Mouse (Mus musculus) heart, adult 2 months (tissue): ENCODE measurements around the gene Nr5a1. TPM values are rescaled to one million over a fixed set of nuclear protein-coding genes. Genes with fewer than 3 reads are reported as not detected.
A peak's percentile ranks its signal among the peaks of the same experiment; 100 is the strongest.

Experiments used
- DNase-seq, 2 experiments: peaks; one replicate each; pipeline ENCODE4 v3.0.0; 2021
- H3K27ac ChIP-seq: fragments of 200-600 bp; 2 replicates; pipeline ENCODE4 v1.8.1; 2022
- H3K27me3 ChIP-seq: fragments of 200-500 bp; 2 replicates; pipeline ENCODE4 v1.6.1; 2012; ENCODE audit warnings: mild to moderate bottlenecking, low read length, inconsistent platforms, mixed read lengths; ENCODE audit not compliant: control insufficient read depth, insufficient read depth
- H3K36me3 ChIP-seq: fragments of 200-500 bp; 2 replicates; pipeline ENCODE4 v1.6.1; 2012; ENCODE audit warnings: low read length, inconsistent platforms; ENCODE audit not compliant: control insufficient read depth, insufficient read depth
- H3K4me1 ChIP-seq: fragments of 200-500 bp; 2 replicates; pipeline ENCODE4 v1.6.1; 2011; ENCODE audit warnings: low read length; ENCODE audit not compliant: control insufficient read depth, insufficient read depth
- H3K4me3 ChIP-seq: fragments of 200-600 bp; 2 replicates; pipeline ENCODE4 v1.8.1; 2022
- H3K79me2 ChIP-seq: fragments of 200-500 bp; replicated peaks from 2 replicates; pipeline ENCODE4 v1.6.1; 2012; ENCODE audit warnings: mild to moderate bottlenecking, inconsistent platforms, low read length, moderate library complexity, mixed read lengths; ENCODE audit not compliant: control insufficient read depth, insufficient read depth
- H3K9ac ChIP-seq: fragments of 200-500 bp; 2 replicates; pipeline ENCODE4 v1.6.1; 2012; ENCODE audit warnings: low read depth, mild to moderate bottlenecking, control low read depth, inconsistent platforms, low read length, mixed read lengths
- CTCF ChIP-seq: fragments of 200-600 bp; IDR thresholded peaks from 2 replicates; pipeline ENCODE4 v1.8.1; 2022; ENCODE audit warnings: antibody characterized with exemption, mild to moderate bottlenecking, moderate library complexity
- EP300 ChIP-seq: fragments of 200-500 bp; IDR thresholded peaks from 2 replicates; pipeline ENCODE4 v1.6.1; 2011; ENCODE audit warnings: low read depth, low read length, control low read depth; ENCODE audit not compliant: insufficient read depth
- POLR2A ChIP-seq: fragments of 200-500 bp; IDR thresholded peaks from 2 replicates; pipeline ENCODE4 v1.6.1; 2011; ENCODE audit warnings: mild to moderate bottlenecking, low read depth, low read length, control low read depth; ENCODE audit not compliant: insufficient read depth
- WGBS: fragments of 180-500 bp; shearing (Covaris S2); methylation state at CpG from one replicate; pipeline ENCODE4 v1.1.7; 2018; 5-methylcytosine and 5-hydroxymethylcytosine counted together
- intact Hi-C: fragments of 180-260 bp; cut with DNase I; formaldehyde crosslinking; loops from one replicate; pipeline ENCODE4 v1.15.1; 2025
- long read RNA-seq: library from polyadenylated mRNA; stranded (forward); transcript quantifications from one replicate; pipeline ENCODE4 v2.0.0, GENCODE M21; 2021
- polyA plus RNA-seq: library from polyadenylated mRNA; depleted of rRNA; stranded (reverse); fragments of >200 nt; gene quantifications from 2 replicates; pipeline ENCODE4 v1.2.3, GENCODE M21; 2012; rRNA removed
- total RNA-seq, 2 experiments: library from RNA; stranded (reverse); gene quantifications; 2 replicates each; pipeline ENCODE4 v1.2.3; 2021

Gene Nr5a1
- total RNA-seq (not detected), polyA plus RNA-seq (0.06 and 0.16 TPM in 2 replicates)
- long read RNA-seq, result 0 reads

GRCm38 (mm10) chr2:38714324-38714723 lies at the start of gene Nr5a1:
Nr5a1 (minus strand) TSS chr2:38714542.
- no peak for DNase-seq
- 90% methylated on average over 13 of the region's 13 CpGs for WGBS
- Histone ChIP-seq H3K4me3 (no peak within 1 kb of the TSS), H3K36me3 (no peaks in the 10 kb centered on the region), H3K27me3 (peaks cover 31% of the 10 kb centered on the region), H3K27ac (no peak within 1 kb of the TSS), H3K9ac (no peak within 1 kb of the TSS), H3K79me2 (no peaks in the 10 kb centered on the region), H3K4me1 (no peaks in the 10 kb centered on the region; the same call in none of the 2 replicates)
- intact Hi-C loops, result loop anchor here (10.0 kb wide), 1 partner anchor 360 kb away; no protein-coding TSS in a partner anchor
- no peak for TF ChIP-seq POLR2A
- TF ChIP-seq EP300, result no peak
- no peak for TF ChIP-seq CTCF

- Histone ChIP-seq H3K4me1 (no peaks in the 10 kb centered on the region), H3K36me3 (no peaks in the 10 kb centered on the region), H3K9ac (no peak overlapping the region), H3K79me2 (no peaks in the 10 kb centered on the region), H3K27me3 (no peaks in the 10 kb centered on the region), H3K4me3 (no peak overlapping the region), H3K27ac (no peak overlapping the region)
- intact Hi-C loops, result loop anchor here (2.0 to 5.0 kb wide), 2 partner anchors 79 to 93 kb away; no protein-coding TSS in a partner anchor
- no peak for TF ChIP-seq POLR2A
- no peak for TF ChIP-seq EP300
- no peak for TF ChIP-seq CTCF
- 67% methylated on average over 3 of the region's 3 CpGs for WGBS
- DNase-seq, result no peak
Measured at GRCm38 (mm10) chr2:38739847-38740246, 25.5 kb upstream of the Nr5a1 start.

GRCm38 (mm10) chr2:38739410-38739809 lies 25.1 kb upstream of the Nr5a1 start:
- peak; percentile 41 to 61 for DNase-seq
- WGBS, result 10% methylated on average over 7 of the region's 7 CpGs

GRCm38 (mm10) chr2:38738601-38739301 lies 24.4 kb upstream of the Nr5a1 start:
- Histone ChIP-seq H3K27me3 (no peaks in the 10 kb centered on the region), H3K27ac (no peak overlapping the region), H3K4me1 (no peaks in the 10 kb centered on the region), H3K4me3 (no peak overlapping the region), H3K79me2 (no peaks in the 10 kb centered on the region), H3K36me3 (no peaks in the 10 kb centered on the region), H3K9ac (no peak overlapping the region)
- DNase-seq, result no peak
- 94% methylated on average over 14 of the region's 14 CpGs for WGBS
- no peak for TF ChIP-seq CTCF
- TF ChIP-seq EP300, result no peak
- TF ChIP-seq POLR2A, result no peak
- intact Hi-C loops, result loop anchor here (2.0 to 5.0 kb wide), 2 partner anchors 78 to 91 kb away; no protein-coding TSS in a partner anchor

More at GRCm38 (mm10) chr2:38739410-38739809, 25.1 kb upstream of the Nr5a1 start:
- intact Hi-C loops, result loop anchor here (2.0 to 5.0 kb wide), 2 partner anchors 79 to 92 kb away; no protein-coding TSS in a partner anchor
- TF ChIP-seq CTCF (peak; percentile 96), POLR2A (no peak), EP300 (0 out of 2 replicates have a peak, but pooled peaks have one; percentile 25)
- Histone ChIP-seq H3K9ac (no peak overlapping the region), H3K79me2 (no peaks in the 10 kb centered on the region), H3K36me3 (no peaks in the 10 kb centered on the region), H3K27me3 (no peaks in the 10 kb centered on the region), H3K4me1 (no peaks in the 10 kb centered on the region), H3K27ac (no peak overlapping the region), H3K4me3 (no peak overlapping the region)

- no peaks in the 10 kb centered on the region for H3K79me2 ChIP-seq
- no peak for TF ChIP-seq POLR2A
- no peak for TF ChIP-seq CTCF
- TF ChIP-seq EP300, result no peak
- no peaks in the 10 kb centered on the region for H3K27me3 ChIP-seq
- H3K27ac ChIP-seq, result no peak overlapping the region
- no peak for DNase-seq
- intact Hi-C loops, result loop anchor here (5.0 kb wide), 1 partner anchor 88 kb away; no protein-coding TSS in a partner anchor
- H3K4me1 ChIP-seq, result no peaks in the 10 kb centered on the region
- H3K9ac ChIP-seq, result no peak overlapping the region
- H3K36me3 ChIP-seq, result no peaks in the 10 kb centered on the region
- H3K4me3 ChIP-seq, result no peak overlapping the region
Measured at GRCm38 (mm10) chr2:38735740-38736139, 21.4 kb upstream of the Nr5a1 start.

- TF ChIP-seq EP300, result no peak
- no peak for TF ChIP-seq POLR2A
- TF ChIP-seq CTCF, result no peak
- intact Hi-C loops, result loop anchor here (5.0 kb wide), 1 partner anchor 87 kb away; no protein-coding TSS in a partner anchor
- no peak for DNase-seq
- H3K36me3 ChIP-seq, result no peaks in the 10 kb centered on the region
- no peak overlapping the region for H3K9ac ChIP-seq
- no peak overlapping the region for H3K4me3 ChIP-seq
- no peaks in the 10 kb centered on the region for H3K4me1 ChIP-seq
- 43% methylated on average over 5 of the region's 5 CpGs for whole genome bisulfite sequencing
- H3K79me2 ChIP-seq, result no peaks in the 10 kb centered on the region
- H3K27ac ChIP-seq, result no peak overlapping the region
- no peaks in the 10 kb centered on the region for H3K27me3 ChIP-seq
Measured at GRCm38 (mm10) chr2:38734721-38735120, 20.4 kb upstream of the Nr5a1 start.
